Mouse (Mus musculus) cerebellum, postnatal 10 days (tissue): Measurements from ENCODE around the gene St3gal4.

Experiments
- DNase-seq, 2 experiments: peaks; one replicate each; pipeline ENCODE4 v3.0.0; 2021; ENCODE audit warnings: mixed read lengths in 2 of 2

The St3gal4 gene

DNA sequence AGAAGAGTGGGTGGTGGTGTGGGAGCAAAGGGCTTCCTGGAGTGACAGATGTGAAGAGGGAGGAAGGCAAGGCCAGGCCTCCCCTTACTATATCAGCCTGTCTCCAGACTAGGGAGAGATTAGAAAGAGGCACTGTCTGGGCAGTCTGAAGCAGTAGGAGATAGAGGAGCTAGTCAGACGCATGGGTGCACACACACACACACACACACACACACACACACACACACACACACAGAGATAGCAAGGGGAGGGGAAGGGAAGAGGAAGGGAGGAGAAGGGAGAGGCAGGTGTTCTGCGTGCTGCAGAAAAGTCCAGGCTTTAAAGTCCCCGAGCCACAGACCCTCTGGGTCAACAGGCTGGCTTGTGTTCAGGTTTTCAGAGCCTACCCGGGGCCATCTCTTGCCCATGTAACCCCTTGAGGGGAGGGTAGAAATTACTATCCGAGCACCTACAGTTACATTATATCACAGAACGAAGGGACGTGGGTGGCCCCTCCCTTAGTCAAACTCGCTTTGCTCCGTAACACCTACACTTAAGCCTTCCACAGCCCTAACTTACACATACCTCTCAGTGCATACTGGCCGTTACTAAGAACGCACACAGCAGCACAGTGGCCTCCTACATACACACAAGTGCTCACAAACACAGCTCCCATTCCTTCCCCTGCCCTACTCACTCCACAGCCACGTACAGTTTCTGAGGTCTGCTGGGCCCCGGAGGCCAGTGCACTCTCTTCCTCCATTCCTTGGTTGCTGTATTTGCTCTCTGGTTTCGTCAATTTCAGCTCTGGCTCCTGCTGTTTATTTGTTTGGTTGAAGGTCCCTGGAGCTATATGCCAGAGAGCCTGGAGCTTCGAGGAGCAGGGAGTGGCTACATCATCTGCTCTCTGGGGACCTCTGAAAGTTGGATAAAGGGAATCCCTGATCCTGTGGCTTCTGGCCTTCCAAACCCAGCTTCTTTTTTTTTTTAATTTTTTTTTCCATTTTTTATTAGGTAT lies 12.9 kb downstream of the St3gal4 start:
- peak; percentile 8 to 15 for DNase-seq

DNA sequence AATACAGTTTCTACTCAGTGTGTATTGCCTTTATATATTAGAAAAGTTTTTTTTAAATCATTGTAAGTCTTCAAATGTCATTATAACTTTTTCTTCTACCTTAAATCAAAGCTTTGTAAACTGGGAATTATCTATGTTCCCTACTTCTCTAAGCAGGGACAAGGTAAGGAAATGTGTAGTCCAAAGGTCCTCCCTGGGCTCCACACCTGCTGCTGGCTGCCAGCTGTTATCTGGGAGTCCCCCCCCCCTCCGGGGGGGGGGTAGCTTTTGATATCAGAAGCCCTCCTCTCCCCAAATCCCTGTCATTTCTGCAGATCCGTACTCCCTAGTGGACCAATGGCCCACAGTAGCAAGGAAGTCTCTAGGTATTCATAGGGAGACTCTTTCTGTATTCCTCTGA lies 13.6 kb downstream of the St3gal4 start:
- peak in 1 of 2 experiments; percentile 3 for DNase-seq

DNA sequence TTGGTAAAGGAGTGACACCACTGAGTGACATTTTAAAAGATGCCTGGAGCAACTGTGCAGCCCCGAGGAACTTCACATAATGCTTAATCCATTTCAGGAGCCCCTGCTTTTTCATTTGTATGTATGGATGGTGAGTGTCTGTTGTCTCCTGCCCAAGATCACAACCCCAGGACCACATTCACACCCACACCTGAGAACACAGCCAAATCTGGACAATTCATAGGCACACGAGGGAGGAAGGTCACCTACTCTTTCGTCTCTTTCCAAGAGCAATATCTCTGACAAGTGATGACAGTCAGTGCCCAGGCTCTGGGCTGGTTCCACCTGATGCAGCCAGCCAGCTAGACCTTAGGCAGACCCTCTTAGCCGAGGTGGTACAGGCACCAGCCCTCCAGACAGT lies 14.4 kb downstream of the St3gal4 start:
- DNase-seq: no peak

DNA sequence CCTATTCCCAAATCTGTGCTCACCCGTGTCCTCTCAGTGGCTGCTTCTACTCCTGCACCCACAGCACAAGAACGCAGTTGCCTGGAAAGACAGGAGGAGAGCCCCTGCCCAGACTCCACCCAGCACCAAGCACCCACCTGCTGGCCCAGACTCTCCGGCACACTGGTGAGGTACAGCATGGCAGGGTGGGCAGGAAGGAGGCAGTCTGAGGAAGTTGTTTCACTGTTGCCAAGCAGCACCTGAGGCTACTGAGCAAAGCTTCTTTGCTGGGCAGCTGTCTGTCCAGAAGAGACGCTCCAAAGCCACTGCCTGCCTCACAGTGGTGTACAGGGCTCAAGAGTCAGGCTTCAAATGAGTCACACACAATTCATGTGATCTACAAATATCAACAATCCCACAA lies 20.3 kb downstream of the St3gal4 start:
- DNase-seq: no peak

DNA sequence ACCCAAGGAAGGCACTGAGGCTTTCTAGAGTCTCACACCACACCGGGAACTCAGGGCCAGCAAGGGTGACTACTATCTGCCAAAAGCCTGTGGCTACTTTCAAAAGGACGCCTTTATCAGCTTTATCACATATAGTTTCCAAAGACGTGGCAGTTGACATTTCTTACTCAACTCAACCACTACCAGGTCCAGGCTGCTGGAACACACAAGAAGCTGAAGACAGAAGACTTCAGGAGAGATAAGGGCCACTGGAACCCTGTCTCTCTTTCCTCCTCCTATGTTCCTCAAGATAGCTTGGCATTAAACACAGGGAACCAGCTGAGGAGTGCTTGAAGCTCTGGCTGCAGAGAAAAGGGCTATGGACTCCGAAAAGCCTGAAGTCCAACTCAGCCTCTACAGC lies 21.2 kb downstream of the St3gal4 start:
- no peak for DNase-seq

DNA sequence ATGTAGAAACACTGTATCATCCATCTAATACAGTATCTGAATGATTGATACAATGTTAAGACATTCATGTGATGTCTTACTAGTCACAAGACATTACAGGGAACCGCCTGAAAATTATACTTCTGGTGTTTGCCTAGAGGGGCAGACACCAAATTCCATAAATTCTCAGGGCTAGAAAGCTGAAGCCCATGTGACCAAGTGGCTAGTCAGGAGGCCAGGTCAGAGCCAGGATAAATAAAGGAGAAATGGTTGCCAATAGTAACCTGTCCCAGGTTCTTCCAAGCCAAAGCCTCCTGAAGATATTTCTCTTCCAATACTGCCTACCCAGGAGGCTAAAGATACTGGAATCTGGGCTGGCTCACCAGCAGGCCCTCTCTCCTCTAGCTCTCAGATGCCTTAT lies 23.3 kb downstream of the St3gal4 start:
- DNase-seq: no peak

DNA sequence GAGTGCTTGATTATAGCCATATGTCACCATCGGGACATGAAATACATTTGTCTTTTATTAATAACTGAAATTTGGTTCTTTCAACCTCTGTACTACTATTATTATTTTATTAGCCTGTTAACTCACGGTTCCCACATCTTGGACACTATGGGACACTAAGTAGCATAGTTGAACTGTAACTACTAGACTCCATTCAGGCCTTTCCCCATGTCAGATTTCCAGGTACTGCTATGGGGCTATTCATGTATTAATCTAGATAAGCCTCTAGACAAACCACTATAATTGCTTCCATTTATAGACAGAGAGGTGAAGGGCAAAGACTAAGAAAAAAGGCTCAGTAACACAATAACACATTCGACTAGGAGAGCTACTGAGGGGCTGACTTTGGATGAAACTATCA lies 25.7 kb downstream of the St3gal4 start:
- DNase-seq: no peak

DNA sequence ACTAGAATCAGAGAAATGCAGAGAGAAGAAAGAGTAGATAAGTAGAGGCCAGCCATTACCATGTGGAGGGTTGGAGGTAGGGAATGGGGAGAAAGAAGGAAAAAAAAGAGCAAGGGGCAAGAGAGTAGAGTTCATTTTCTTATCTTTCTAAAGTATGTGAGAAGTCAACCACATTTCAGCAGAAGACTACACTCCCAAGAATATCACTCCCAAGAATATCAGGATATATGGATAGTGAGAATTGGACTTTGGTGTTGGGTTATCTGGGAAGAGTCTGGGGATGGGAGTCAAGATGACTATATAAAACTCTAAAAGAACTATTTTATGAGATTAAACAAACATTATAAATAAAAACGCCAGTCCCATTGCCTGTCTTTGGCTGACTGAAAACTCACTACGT lies 26.2 kb downstream of the St3gal4 start:
- DNase-seq: no peak

DNA sequence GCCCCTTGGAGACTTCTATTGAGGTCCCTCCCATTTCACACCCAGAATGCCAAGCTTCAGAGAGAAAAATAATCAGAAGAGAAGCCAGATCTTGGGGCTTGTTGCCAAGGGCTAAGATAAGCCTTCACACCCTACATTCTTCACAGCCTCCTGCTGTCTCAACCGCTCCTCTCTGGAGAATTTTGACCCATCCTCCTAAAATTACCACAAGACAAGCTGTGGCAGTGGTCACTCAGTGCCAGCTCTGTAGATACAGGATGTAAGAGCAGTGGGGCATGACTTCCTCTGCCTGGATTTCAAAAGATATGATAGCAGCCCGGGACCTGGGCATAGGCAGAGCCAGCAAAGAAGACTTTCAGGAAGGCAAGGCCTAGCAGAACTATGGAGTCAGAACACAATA lies 57.6 kb downstream of the St3gal4 start:
- peak; percentile 35 to 41 for DNase-seq

DNA sequence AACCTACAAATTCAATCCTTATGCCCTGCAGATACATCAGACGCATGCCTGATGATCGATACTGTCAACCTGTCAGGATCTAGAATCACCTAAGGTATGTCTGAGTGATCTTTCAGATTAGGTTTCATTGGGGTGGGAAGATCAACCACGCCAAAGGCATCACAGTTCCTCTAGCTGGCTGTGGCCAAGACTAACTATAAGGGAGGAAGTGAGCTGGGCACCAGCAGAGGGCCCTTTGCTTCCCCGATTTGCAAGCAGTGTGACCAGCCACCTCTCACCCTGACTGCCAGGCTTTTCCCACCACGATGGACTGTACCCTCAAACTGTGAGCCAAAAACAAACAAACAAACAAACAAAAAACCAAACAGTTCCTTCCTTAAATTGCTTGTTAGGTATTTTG lies 59.2 kb downstream of the St3gal4 start:
- DNase-seq: no peak

DNA sequence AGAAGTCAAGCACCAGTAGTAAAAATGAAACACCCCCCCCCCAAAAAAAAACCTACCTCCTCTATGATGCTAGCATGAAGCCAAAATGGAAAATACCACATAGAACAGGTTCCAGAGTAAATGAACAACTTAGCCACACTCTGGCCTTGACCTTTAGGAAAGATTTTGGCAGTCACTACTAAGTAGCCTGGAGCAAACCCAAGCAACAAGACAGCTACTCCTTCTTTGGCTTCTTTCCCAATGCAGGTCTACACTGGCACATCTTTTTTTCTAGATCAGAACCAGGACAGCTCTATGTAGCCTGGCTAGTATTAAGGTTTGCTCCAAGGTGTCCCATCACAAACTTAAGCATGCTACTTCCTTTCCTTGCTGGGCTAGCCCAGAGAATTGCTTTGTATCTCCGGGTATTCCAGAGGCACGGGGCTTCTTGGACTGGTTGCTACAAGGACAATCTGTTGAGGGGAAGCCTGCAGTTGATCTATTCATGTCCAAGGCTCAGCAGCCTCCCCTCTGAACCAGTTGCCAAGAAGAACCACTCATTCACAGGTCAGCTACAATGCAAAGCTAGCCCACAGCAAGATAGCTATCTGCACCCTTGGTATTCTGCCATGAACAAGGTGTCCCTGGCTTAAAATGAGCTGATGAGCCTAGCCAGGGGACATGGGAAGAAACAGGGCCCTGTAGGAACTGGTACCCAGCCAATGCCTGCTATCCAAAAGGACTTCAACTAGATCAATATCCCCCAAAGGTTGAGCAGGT lies 60.3 kb downstream of the St3gal4 start:
- peak; percentile 57 to 67 for DNase-seq

DNA sequence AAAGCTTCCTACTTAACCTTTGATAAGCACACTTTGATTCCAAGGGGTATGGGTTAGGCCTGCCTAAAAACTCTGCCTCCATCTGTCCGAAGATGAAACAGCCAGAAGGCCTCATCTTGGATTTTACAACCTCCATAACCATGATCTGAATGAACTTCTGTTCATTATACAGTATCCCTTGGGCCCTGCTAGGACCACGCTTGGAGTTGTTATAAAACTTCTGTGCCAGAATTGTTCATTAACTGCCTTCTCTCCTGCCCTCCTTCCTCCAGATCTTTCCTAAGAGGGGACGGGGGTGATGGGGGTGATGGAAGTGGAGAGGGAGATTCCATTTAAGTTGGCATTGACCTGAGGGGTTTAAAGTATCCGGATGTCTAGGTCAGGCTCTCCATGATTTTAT lies 60.9 kb downstream of the St3gal4 start:
- DNase-seq: no peak

DNA sequence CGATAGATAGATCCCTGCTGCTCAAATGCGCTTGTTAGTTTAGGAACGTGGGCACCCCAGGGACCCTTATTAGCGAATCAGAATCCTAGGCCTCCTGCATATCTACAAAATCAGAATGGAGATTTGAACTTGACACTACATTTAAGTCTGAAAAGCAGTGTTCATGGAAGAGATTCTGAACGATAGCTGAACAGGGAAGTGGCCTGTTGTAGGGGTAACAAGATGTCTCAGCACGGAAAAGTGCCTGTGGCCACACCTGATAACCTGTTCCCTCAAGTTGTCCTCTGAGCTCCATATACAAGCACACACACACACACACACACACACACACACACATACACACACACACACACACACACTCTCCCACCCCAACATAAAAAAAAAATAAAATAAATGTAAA lies 61.4 kb downstream of the St3gal4 start:
- DNase-seq: no peak

DNA sequence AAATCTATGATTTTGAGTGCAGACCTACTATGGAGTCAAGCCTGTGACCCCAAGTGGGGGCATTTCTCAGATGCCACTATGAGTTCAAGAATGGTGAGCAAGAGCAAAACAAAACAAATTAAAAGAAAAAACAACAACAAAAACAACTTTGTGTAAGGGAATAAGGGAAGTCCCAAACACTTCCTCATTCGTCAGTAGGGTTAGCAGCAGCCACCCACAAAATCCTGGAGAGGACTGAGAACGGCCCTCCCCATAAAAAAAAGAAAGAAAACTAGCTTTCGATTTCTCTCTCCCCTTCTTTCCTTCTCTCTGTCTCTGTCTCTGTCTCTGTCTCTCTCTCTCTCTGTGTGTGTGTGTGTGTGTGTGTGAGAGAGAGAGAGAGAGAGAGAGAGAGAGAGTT lies 62.5 kb downstream of the St3gal4 start:
- no peak for DNase-seq

DNA sequence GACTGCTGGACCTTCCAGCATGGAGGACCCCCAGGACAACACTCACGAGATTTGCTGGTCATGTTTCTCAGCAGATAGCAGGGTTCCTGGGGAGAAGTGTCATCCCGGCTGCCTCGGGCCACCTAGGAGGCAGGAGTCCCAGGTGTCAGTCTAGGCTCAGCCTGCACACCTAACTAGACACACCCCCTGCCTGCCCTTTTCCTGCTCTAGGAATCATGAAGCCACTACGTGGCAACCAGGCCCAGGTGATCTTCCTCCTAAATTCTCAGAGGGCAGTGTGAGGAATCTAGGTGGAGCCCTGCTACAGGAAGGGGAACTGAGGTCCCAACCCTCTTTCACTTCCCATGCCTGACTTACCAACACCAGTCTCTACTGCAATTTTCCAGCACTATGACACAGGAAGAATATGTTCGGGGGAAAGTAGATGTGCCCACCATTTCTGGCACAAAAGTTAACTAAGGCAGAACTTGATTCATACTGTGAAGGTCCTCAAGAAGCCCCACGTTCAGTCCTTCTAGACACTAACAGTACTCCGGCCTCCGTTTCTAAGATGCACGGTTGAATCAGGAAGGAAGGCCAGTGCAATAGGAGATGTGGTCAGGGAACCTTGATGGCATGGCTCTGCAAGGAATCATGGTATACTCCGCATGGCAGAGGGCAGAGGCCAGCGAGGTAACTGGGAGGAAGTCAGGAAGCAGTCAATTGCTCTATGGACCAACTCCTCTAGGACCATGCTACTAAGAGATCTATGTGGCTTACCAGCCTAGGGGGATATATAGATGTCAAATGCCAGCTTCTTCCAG lies 63.3 kb downstream of the St3gal4 start:
- no peak for DNase-seq

DNA sequence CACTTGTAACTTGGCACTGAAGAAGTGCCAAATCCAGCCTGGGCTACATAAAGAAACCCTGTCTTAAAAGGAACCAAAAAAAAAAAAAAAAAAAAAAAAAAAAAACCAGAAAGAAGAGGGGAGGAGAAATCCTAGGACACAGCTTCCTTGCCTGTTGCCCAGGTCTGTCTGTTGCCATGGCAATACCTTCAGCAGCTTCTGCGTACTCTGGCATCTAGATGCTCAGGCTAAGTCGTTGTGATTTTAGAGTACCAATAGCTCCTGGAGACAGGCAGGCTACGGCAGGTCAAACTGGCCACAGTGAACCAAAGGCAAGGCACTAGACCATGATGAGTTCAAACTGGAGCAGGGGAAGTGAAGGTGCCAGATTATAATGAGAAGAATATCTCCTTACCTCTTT lies 65.4 kb downstream of the St3gal4 start:
- peak in 1 of 2 experiments; percentile 5 for DNase-seq

DNA sequence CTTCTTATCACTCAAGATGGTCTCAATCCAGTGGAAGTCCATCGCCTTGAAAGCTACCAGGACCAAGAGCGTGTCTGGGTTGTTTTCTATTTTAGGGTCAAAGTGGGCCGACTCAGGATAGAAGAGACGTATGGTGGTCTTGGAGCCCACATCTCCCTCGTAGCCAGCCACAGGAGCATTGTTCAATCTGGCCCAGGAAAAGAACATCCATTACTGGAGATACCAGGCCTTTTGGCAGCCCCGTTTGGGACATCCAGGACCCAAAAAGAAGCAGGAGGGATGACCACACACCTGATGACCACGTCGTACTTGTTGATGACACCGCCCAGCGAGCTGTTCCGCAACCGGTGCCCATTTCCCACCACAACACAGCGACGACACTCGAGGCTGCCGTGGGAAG lies 66.0 kb downstream of the St3gal4 start:
- peak in 1 of 2 experiments; percentile 1 for DNase-seq

DNA sequence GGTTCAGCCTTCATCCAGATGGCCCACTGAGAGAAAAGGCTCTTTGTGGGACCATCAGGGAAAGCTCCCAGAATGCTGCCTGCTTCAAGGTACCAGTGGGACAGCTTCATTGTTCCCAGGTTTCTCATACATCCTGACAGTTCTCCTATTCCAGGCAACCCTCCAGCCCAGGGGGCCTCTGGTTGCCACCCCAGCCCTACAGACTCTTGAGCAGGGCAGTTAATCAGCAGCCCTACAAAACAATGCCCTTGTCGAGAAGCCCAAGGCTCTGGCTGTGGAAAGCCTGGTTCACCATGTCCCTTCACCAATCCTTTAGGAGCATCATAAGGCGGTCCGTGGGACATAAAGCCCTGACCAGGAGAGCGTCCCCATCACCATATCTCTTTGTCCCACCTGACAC lies 66.4 kb downstream of the St3gal4 start:
- peak in 1 of 2 experiments; percentile 1 for DNase-seq

DNA sequence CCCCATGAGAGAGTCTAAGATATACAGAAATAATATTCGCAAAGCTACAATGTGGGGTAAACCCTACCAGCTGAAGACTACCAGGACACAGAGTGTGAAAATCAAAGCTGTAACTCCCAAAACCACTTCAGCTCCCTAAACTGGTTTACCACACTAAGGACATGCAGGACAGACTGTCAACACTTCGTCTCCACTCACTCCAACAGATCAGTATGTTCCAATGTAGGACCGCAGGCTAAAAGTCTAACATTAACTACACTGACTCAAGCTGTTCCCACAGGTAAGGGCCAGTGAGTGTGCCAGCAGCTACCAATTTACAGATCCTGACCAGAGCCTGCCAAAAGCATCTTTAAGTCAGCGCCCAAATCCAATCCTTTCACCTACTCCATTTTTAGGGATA lies 67.4 kb downstream of the St3gal4 start:
- DNase-seq: no peak

DNA sequence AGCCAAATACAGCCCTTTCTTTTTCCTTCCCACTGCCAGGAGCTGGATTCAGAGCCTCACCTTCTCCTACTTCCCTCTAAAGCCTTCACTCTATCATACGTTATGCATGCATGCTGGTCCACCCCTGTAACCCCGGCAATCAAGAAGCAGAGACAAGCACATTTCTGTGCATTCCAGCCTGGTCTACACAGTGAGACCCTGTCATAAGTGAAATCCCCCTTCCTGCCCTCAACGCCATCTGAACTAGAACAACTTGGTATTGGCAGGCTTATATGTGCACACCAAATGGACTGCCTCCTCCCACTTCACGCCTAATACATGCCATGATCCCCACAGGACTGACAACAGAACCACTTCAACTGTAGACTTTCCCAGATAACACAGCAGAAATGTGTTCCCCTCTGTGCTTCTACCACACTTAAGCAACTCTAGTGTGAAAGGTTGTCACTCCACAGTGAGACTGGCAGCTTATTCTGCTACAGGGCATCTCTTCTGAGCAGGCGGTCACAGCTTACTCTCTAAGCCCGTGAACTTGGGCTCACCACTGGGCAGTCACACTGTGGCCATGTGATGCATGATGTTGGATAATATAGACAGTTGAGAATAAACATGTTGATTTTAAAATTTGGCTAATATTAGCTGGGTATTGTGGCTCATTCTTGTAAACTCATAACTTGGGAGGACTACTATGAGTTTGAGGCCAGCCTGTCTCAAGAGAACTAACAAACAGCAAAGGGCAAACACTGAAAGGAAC lies 68.2 kb downstream of the St3gal4 start:
- DNase-seq: peak in 1 of 2 experiments; percentile 0

DNA sequence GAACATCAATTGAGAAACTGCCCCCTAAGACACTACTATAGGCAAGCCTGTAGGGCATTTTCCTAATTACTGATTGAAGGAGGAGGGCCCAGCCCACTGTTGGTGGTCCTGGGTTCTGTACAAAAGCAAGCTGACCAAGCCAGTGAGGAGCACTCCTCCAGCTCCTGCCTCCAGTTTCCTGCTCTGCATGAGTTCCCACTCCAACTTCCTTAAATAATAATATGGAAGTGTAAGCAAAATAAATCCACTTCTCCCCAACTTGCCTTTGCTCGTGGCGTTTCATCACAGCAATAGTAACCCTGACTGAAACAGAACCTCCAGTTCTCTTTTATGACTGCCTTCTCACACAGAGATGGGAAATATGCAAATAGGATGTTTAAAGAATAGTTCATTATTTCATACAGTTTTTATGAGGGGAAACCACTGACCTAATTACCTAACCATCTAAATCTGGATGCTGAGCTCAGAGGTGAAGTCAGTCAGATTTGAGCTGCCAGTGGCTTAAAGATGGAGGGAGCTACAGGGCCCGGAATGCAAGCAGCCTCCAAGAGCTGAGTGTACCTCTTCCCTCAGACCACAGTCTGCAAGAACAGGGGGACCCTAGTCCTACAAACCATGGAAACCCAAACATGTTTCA lies 69.1 kb downstream of the St3gal4 start:
- DNase-seq: peak in 1 of 2 experiments; percentile 1

DNA sequence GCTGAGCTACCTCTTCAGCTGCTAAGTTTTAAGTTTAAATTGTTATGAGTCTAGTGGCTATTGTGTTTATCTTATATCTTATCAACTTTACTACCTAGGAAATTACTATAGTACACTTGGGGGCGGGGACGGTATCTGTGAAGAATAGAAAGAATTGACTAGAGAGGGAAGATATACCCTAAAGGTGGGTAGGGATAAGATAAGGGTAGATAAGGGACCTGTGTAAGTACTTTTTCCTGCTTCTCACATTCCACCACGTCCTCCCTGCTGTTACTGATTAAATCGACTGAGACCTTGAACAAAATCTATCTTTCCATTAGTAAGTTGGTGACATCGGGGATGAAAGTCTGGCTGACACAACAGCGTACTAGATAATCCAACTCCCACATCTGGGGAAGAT lies 70.6 kb downstream of the St3gal4 start:
- peak in 1 of 2 experiments; percentile 0 for DNase-seq
